Comparison of ENCODE assay signal across 11 mouse cellular contexts in the genomic region with DNA sequence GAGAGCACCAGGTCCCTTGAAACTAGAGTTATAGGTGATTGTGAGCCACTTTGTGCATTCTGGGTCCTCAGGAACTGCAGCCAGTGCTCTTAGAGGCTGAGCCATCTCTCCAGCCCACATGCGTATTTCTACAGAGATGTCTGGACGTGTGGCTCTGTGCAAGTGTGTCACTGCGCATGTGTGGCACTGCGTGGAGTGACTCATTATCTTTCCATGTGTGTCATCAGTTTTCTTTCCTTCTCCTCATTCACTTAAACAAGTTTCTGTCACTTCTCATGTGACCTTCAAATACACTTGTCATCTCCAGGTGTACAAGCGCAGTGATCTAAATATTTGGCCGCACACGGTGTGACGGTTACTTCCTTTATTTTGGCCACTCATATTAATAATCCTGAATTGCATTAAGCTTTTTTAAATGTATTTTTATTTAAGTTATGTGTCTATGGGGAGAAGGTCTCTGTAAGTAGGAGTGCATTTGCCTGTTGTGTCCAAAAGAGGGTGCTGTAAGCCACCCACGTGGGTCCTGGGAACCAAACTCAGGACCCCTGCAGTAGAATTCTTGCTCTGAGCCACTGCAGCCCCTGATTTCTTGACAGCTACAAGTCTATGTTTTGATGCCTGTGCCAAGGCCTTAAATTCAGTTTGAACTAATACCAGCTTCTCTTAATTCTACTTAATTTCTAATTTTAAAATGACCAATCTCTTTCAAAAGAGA. TPM values are rescaled to one million over a fixed set of nuclear protein-coding genes. Genes with fewer than 3 reads are reported as not detected.
A peak's percentile ranks its signal among the peaks of the same experiment; 100 is the strongest.
DNase-seq lines count a peak whose midpoint lies in the region; ATAC-seq and TF ChIP-seq lines count a peak whose summit lies in the region.
"Had no signal": no experiment of that assay in that cellular context is flagged by ENCODE, and none has a peak within 500 bp of the region (broad histone marks: within the 10 kb centered on the region; RNA-seq: fewer than 3 reads in every experiment).

No protein-coding gene starts in this region.

- H3K36me3 ChIP-seq in forebrain, postnatal 0 days (ENCODE audit: insufficient read depth): no peaks in the 10 kb centered on the region
- no peaks in the 10 kb centered on the region for H3K36me3 ChIP-seq in forebrain, embryonic 12.5 days (replicated peaks)
- no peaks in the 10 kb centered on the region for H3K36me3 ChIP-seq in midbrain, postnatal 0 days (ENCODE audit: insufficient read depth, low read length)
- no peaks in the 10 kb centered on the region for H3K36me3 ChIP-seq in midbrain, embryonic 13.5 days
- H3K36me3 ChIP-seq in splenic B cell, adult 2 months (ENCODE audit: control insufficient read depth, insufficient read depth, low read length, poor library complexity, severe bottlenecking): no peaks in the 10 kb centered on the region
- H3K36me3 ChIP-seq: embryonic facial prominence, embryonic 13.5 days; stomach, embryonic 15.5 days had no signal

- H3K27me3 ChIP-seq in forebrain, postnatal 0 days (ENCODE audit: insufficient read depth, low read length): no peaks in the 10 kb centered on the region
- H3K27me3 ChIP-seq in forebrain, embryonic 12.5 days: no peaks in the 10 kb centered on the region
- H3K27me3 ChIP-seq in midbrain, postnatal 0 days (ENCODE audit: insufficient read depth, low read length): no peaks in the 10 kb centered on the region
- no peaks in the 10 kb centered on the region for H3K27me3 ChIP-seq in midbrain, embryonic 13.5 days
- no peaks in the 10 kb centered on the region; the same call in 1 of the 2 replicates for H3K27me3 ChIP-seq in splenic B cell, adult 2 months (ENCODE audit: control insufficient read depth, insufficient read depth, low read length, poor library complexity, severe bottlenecking)
- H3K27me3 ChIP-seq: stomach, embryonic 15.5 days had no signal

- no peaks in the 10 kb centered on the region for H3K9me3 ChIP-seq in forebrain, postnatal 0 days (ENCODE audit: low read length)
- H3K9me3 ChIP-seq in forebrain, embryonic 12.5 days: no peaks in the 10 kb centered on the region
- no peaks in the 10 kb centered on the region for H3K9me3 ChIP-seq in midbrain, postnatal 0 days (ENCODE audit: low read length)
- H3K9me3 ChIP-seq in midbrain, embryonic 13.5 days: no peaks in the 10 kb centered on the region
- H3K9me3 ChIP-seq: embryonic facial prominence, embryonic 13.5 days; stomach, embryonic 15.5 days had no signal

- H3K27ac ChIP-seq in forebrain, postnatal 0 days (ENCODE audit: low read depth, low read length): no peak overlapping the region
- no peak overlapping the region for H3K27ac ChIP-seq in forebrain, embryonic 12.5 days
- no peak overlapping the region for H3K27ac ChIP-seq in midbrain, postnatal 0 days (ENCODE audit: low read depth, low read length)
- no peak overlapping the region for H3K27ac ChIP-seq in midbrain, embryonic 13.5 days
- peak overlapping the region; percentile 20 for H3K27ac ChIP-seq in embryonic fibroblast, embryonic 13.5 days (ENCODE audit: insufficient read depth, low read length)
- H3K27ac ChIP-seq: embryonic facial prominence, embryonic 13.5 days; stomach, embryonic 15.5 days had no signal

- TF ChIP-seq CTCF in forebrain, postnatal 0 days (IDR thresholded peaks at IDR 0.05; ENCODE audit: low read depth): peak; percentile 60
- TF ChIP-seq CTCF in midbrain, postnatal 0 days (IDR thresholded peaks at IDR 0.05): peak; percentile 62
- 0 out of 2 replicates have a peak, but pooled peaks have one; percentile 9 for TF ChIP-seq CTCF in embryonic fibroblast, embryonic 13.5 days (IDR thresholded peaks at IDR 0.05; ENCODE audit: borderline replicate concordance, insufficient read depth, low read length)

- H3K9ac ChIP-seq in forebrain, postnatal 0 days: no peak overlapping the region
- no peak overlapping the region for H3K9ac ChIP-seq in forebrain, embryonic 12.5 days
- no peak overlapping the region for H3K9ac ChIP-seq in midbrain, postnatal 0 days (replicated peaks; ENCODE audit: low read length, poor library complexity, severe bottlenecking)
- H3K9ac ChIP-seq in midbrain, embryonic 13.5 days (replicated peaks): no peak overlapping the region
- H3K9ac ChIP-seq: embryonic facial prominence, embryonic 13.5 days; stomach, embryonic 15.5 days had no signal

- 71% methylated on average over 9 of the region's 9 CpGs for WGBS in forebrain, postnatal 0 days
- 79% methylated on average over 9 of the region's 9 CpGs for WGBS in forebrain, embryonic 12.5 days
- WGBS in midbrain, postnatal 0 days: 77% methylated on average over 9 of the region's 9 CpGs
- WGBS in midbrain, embryonic 13.5 days: 74% methylated on average over 9 of the region's 9 CpGs

- no peak overlapping the region for H3K4me2 ChIP-seq in forebrain, postnatal 0 days (ENCODE audit: low read depth)
- no peak overlapping the region for H3K4me2 ChIP-seq in forebrain, embryonic 12.5 days
- H3K4me2 ChIP-seq in midbrain, postnatal 0 days (ENCODE audit: low read depth, low read length, poor library complexity, severe bottlenecking): no peak overlapping the region
- H3K4me2 ChIP-seq in midbrain, embryonic 13.5 days (replicated peaks): no peak overlapping the region
- H3K4me2 ChIP-seq: embryonic facial prominence, embryonic 13.5 days; stomach, embryonic 15.5 days had no signal

- no peak for TF ChIP-seq POLR2A in embryonic fibroblast, embryonic 13.5 days (IDR thresholded peaks at IDR 0.05; ENCODE audit: low read depth, low read length)

- no peak for DNase-seq in forebrain, postnatal 0 days
- peak; percentile 13 for DNase-seq in midbrain, postnatal 0 days (ENCODE audit: low spot score)
- DNase-seq in splenic B cell, adult 2 months (ENCODE audit: low read depth, low spot score): peak; percentile 32
- no peak for DNase-seq in testis, postnatal 10 days (ENCODE audit: low spot score)
- DNase-seq in ovary, adult 18-20 months (ENCODE audit: low spot score): no peak
- DNase-seq: layer of hippocampus, adult 9-11 months had no signal

- no peak overlapping the region for H3K4me3 ChIP-seq in forebrain, postnatal 0 days (ENCODE audit: low read depth, low read length)
- no peak overlapping the region for H3K4me3 ChIP-seq in forebrain, embryonic 12.5 days (replicated peaks)
- no peak overlapping the region for H3K4me3 ChIP-seq in midbrain, postnatal 0 days (ENCODE audit: low read depth, low read length)
- no peak overlapping the region for H3K4me3 ChIP-seq in midbrain, embryonic 13.5 days (replicated peaks)
- H3K4me3 ChIP-seq in embryonic fibroblast, embryonic 13.5 days (ENCODE audit: insufficient read depth, low read length): no peak overlapping the region
- H3K4me3 ChIP-seq: embryonic facial prominence, embryonic 13.5 days; stomach, embryonic 15.5 days had no signal

- H3K4me1 ChIP-seq in forebrain, postnatal 0 days (ENCODE audit: insufficient read depth): no peaks in the 10 kb centered on the region
- H3K4me1 ChIP-seq in forebrain, embryonic 12.5 days: no peaks in the 10 kb centered on the region
- no peaks in the 10 kb centered on the region for H3K4me1 ChIP-seq in midbrain, postnatal 0 days (ENCODE audit: insufficient read depth, low read length)
- 0 out of 2 replicates have a peak, but pooled peaks cover 2% of the 10 kb centered on the region for H3K4me1 ChIP-seq in midbrain, embryonic 13.5 days (replicated peaks)
- no peaks in the 10 kb centered on the region for H3K4me1 ChIP-seq in embryonic fibroblast, embryonic 13.5 days (ENCODE audit: control insufficient read depth, insufficient read depth, low read length)
- H3K4me1 ChIP-seq: stomach, embryonic 15.5 days had no signal

- ATAC-seq in forebrain, postnatal 0 days: no peak
- no peak for ATAC-seq in forebrain, embryonic 12.5 days (ENCODE audit: low FRiP score)
- no peak for ATAC-seq in midbrain, postnatal 0 days (ENCODE audit: low FRiP score)
- ATAC-seq in midbrain, embryonic 13.5 days: no peak

RNA-seq across cellular contexts. Expression of a gene that starts 19.6 kb away (rescaled TPM):
- total RNA-seq in forebrain, postnatal 0 days (2014; rRNA removed): 0.14 TPM in 1 of 2 replicates, not detected in the other
- polyA plus RNA-seq in forebrain, postnatal 0 days (2015; fragmentation: Nextera tagmentation; extraction: Ambion mirVana): not detected in 2 replicates
- not detected in 2 replicates for polyA plus RNA-seq in forebrain, embryonic 12.5 days (2016; fragmentation: Nextera tagmentation; extraction: Ambion mirVana)
- not detected in 2 replicates for total RNA-seq in midbrain, postnatal 0 days (2014; rRNA removed)
- not detected in 2 replicates for polyA plus RNA-seq in midbrain, postnatal 0 days (2015; fragmentation: Nextera tagmentation; extraction: Ambion mirVana)
- not detected in 2 replicates for polyA plus RNA-seq in midbrain, embryonic 13.5 days (2015; fragmentation: Nextera tagmentation; extraction: Ambion mirVana)
- not detected in 2 replicates for polyA plus RNA-seq in embryonic fibroblast, embryonic 13.5 days (2011; ENCODE audit: insufficient read length, low read depth, missing spikeins)
- polyA plus RNA-seq: embryonic facial prominence, embryonic 13.5 days; stomach, embryonic 15.5 days had no signal

RNA-seq across cellular contexts. Expression of a gene that starts 45.7 kb away (rescaled TPM):
- 2.6 and 20.2 TPM in 2 replicates for total RNA-seq in forebrain, postnatal 0 days (2014; rRNA removed)
- polyA plus RNA-seq in forebrain, postnatal 0 days (2015; fragmentation: Nextera tagmentation; extraction: Ambion mirVana): 0.33 and 0.50 TPM in 2 replicates
- polyA plus RNA-seq in forebrain, embryonic 12.5 days (2016; fragmentation: Nextera tagmentation; extraction: Ambion mirVana): 0.13 TPM in 1 of 2 replicates, not detected in the other
- 0.16 TPM in 1 of 2 replicates, not detected in the other for total RNA-seq in midbrain, postnatal 0 days (2014; rRNA removed)
- polyA plus RNA-seq in midbrain, postnatal 0 days (2015; fragmentation: Nextera tagmentation; extraction: Ambion mirVana): 0.10 TPM in 1 of 2 replicates, not detected in the other
- 0.12 TPM in 1 of 2 replicates, not detected in the other for polyA plus RNA-seq in midbrain, embryonic 13.5 days (2015; fragmentation: Nextera tagmentation; extraction: Ambion mirVana)
- not detected in 2 replicates for polyA plus RNA-seq in embryonic fibroblast, embryonic 13.5 days (2011; ENCODE audit: insufficient read length, low read depth, missing spikeins)

Comparison
In these comparisons a context has a peak if more than half of its experiments do, and no peak if none do; other contexts are left out.
1. DNase-seq: peak in midbrain, postnatal 0 days (single experiment) and splenic B cell, adult 2 months (single experiment); none in forebrain, postnatal 0 days (single experiment), testis, postnatal 10 days (single experiment) and ovary, adult 18-20 months (single experiment).
2. CTCF ChIP-seq: peak in every context shown above with its lines; median percentile 62 in midbrain, postnatal 0 days; 60 in forebrain, postnatal 0 days; 9 in embryonic fibroblast, embryonic 13.5 days.